ENCODE assay signal across 18 mouse cellular contexts in the genomic region with DNA sequence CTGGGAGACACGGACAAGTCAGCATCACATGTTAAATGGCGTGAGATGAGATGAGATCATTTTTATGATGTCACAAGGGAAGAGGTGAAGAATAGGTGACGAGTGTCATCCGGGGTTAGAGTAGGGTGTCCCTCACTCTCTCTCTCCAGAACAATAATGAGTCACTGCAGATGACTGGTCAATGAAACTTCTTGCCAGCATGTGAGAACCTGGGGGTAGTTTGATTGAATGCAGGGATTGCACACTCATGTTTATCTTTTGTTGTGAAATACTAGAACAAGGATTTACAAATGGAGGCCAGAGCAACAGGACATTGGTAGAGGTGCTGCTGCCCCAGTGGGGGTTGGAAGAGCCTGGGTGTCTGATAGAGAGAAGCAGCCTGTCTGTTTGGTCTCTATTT.
"Had no signal": no experiment of that assay in that cellular context is flagged by ENCODE, and none has a peak within 500 bp of the region (broad histone marks: within the 10 kb centered on the region; RNA-seq: fewer than 3 reads in every experiment).

No protein-coding gene starts in this region.

- H3K4me1 ChIP-seq: kidney, embryonic 15.5 days; megakaryocyte, embryonic 14.5 days; stomach, embryonic 15.5 days had no signal

- H3K36me3 ChIP-seq: kidney, embryonic 15.5 days; midbrain, embryonic 10.5 days; midbrain, embryonic 13.5 days; stomach, embryonic 15.5 days had no signal

- ATAC-seq: midbrain, embryonic 13.5 days; midbrain, embryonic 16.5 days had no signal

- H3K9me3 ChIP-seq: kidney, embryonic 15.5 days; midbrain, embryonic 10.5 days; midbrain, embryonic 13.5 days; stomach, embryonic 15.5 days had no signal

- H3K9ac ChIP-seq: kidney, embryonic 15.5 days; liver, embryonic 14.5 days; midbrain, embryonic 13.5 days; stomach, embryonic 15.5 days had no signal

- H3K4me3 ChIP-seq: kidney, embryonic 15.5 days; left cerebral cortex, adult 2 months; megakaryocyte, embryonic 14.5 days; midbrain, embryonic 10.5 days; midbrain, embryonic 13.5 days; myocyte; stomach, embryonic 15.5 days had no signal

- DNase-seq: kidney, adult 8-10 months; kidney, postnatal 10 days; kidney, postnatal 36 days; layer of hippocampus, postnatal 36 days; lung, adult 18-20 months; retina, postnatal 1 day; right cerebral cortex, postnatal 25 days; spleen, adult 18-20 months; thymus, postnatal 25 days had no signal

- H3K27ac ChIP-seq: kidney, embryonic 15.5 days; left cerebral cortex, adult 2 months; liver, embryonic 14.5 days; midbrain, embryonic 10.5 days; midbrain, embryonic 13.5 days; stomach, embryonic 15.5 days had no signal

- H3K27me3 ChIP-seq: kidney, embryonic 15.5 days; megakaryocyte, embryonic 14.5 days; midbrain, embryonic 13.5 days; stomach, embryonic 15.5 days had no signal

- H3K4me2 ChIP-seq: kidney, embryonic 15.5 days; midbrain, embryonic 13.5 days; stomach, embryonic 15.5 days had no signal
